Mouse (Mus musculus): ENCODE measurements around the gene Prss16. TPM values are rescaled to one million over a fixed set of nuclear protein-coding genes. Genes with fewer than 3 reads are reported as not detected.
"Not testable (repeated sequence)": the region's sequence is repeated elsewhere in the genome, so short reads cannot be mapped to it uniquely, and the experiment has no call there.

Prss16 gene
- polyA plus RNA-seq, 1 experiment from 2014 or later, result 1.4 TPM

GRCm38 (mm10) chr13:22036986-22037385 lies 27.4 kb upstream of the Prss16 start:
- Histone ChIP-seq H3K9me3 (ENCODE audit: control insufficient read depth, low read length) (no peaks in the 10 kb centered on the region), H3K4me3 (ENCODE audit: low read length) (peak overlapping the region; percentile 47), H3K9ac (ENCODE audit: low read depth, low read length) (peak overlapping the region; percentile 67), H3K27ac (ENCODE audit: low read length) (peak overlapping the region; percentile 82), H3K27me3 (replicated peaks; ENCODE audit: control insufficient read depth, insufficient read depth, low read length) (no peaks in the 10 kb centered on the region), H3K4me2 (ENCODE audit: low read depth, low read length) (peak overlapping the region; percentile 70), H3K36me3 (ENCODE audit: control insufficient read depth, insufficient read depth, low read length) (no peaks in the 10 kb centered on the region), H3K4me1 (ENCODE audit: control insufficient read depth, insufficient read depth, low read length) (peaks cover 13% of the 10 kb centered on the region)
- ATAC-seq, result no peak
- WGBS, result 62% methylated on average over 3 of the region's 3 CpGs

DNA sequence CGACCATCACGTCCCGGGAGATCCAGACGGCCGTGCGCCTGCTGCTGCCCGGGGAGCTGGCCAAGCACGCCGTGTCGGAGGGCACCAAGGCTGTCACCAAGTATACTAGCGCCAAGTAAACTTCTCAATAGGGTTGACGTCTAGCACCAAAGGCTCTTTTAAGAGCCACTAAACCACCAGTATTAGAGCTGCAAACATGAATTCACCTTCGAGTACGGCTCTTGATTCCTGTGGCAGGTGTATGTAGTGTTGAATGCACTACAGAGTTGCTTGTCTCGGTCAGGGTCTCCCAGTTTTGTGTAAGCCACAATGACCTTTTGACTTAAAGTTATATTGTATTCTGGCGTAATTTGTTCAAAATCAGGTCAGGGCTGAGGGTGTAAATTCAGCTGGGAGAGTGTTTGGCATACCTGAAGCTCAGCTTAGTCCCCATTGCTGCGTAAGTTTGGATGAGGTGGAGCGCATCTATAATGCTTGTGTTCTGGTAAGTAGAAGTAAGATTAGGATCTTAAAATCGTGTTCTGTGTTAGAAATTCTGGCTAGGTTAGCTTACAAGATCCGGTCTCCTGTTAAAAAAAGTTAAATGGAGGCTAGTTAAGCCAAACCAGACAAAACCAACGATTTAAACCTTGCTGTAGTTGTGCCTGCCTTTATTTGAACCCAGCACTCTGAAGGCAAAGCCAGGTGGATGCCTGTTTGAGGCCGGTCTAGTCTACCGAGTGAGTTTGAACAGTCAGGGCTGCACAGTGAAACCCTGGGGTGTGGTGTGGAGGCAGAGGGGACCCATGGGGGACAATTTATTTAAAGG lies 26.8 kb upstream of the Prss16 start:
- Histone ChIP-seq H3K9ac (ENCODE audit: low read depth, low read length) (peak overlapping the region; percentile 67), H3K36me3 (ENCODE audit: control insufficient read depth, insufficient read depth, low read length) (no peaks in the 10 kb centered on the region), H3K4me3 (ENCODE audit: low read length) (peak overlapping the region; percentile 47), H3K27ac (ENCODE audit: low read length) (peak overlapping the region; percentile 82), H3K27me3 (replicated peaks; ENCODE audit: control insufficient read depth, insufficient read depth, low read length) (no peaks in the 10 kb centered on the region), H3K9me3 (ENCODE audit: control insufficient read depth, low read length) (no peaks in the 10 kb centered on the region), H3K4me1 (ENCODE audit: control insufficient read depth, insufficient read depth, low read length) (peaks cover 12% of the 10 kb centered on the region; the same call in 1 of the 2 replicates), H3K4me2 (ENCODE audit: low read depth, low read length) (peak overlapping the region; percentile 70)
- peak; percentile 17; the same call in 1 of the 2 replicates for ATAC-seq
- WGBS, result 3% methylated on average over 20 of the region's 23 CpGs

DNA sequence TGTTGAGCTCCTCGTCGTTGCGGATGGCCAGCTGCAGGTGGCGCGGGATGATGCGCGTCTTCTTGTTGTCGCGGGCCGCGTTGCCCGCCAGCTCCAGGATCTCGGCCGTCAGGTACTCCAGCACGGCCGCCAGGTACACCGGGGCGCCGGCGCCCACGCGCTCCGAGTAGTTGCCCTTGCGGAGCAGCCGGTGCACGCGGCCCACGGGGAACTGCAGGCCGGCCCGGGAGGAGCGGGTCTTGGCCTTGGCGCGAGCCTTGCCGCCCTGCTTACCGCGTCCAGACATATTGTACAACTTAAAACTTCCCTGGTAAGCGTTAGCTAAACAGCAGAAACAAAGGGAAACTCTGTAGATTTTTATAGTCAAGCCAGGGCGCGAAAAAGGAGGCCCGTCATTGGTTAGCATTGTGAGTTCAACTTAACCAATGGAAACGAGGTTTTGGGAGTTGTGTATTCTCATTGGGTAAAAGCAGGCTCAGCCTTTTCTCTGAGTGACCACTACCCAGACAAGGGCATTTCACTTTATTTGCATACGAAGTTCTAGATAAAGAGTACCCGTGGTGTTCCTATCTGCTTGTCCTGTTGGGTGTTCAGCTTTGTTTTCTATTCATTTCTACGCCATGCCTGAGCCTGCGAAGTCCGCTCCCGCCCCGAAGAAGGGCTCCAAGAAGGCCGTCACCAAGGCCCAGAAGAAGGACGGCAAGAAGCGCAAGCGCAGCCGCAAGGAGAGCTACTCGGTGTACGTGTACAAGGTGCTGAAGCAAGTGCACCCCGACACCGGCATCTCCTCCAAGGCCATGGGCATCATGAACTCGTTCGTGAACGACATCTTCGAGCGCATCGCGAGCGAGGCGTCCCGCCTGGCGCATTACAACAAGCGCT lies 26.0 kb upstream of the Prss16 start, which contains the start of the genes Hist1h2ah and Hist1h2bk:
Gene Hist1h2ah, minus strand, starts transcription at position 302 of the 882 bp plus-strand sequence.
Gene Hist1h2bk, plus strand, starts transcription at position 604 of the 882 bp plus-strand sequence.
- H3K4me2 ChIP-seq (ENCODE audit: low read depth, low read length), result peak within 1 kb of the TSS; percentile 70
- H3K4me3 ChIP-seq (ENCODE audit: low read length), result peak within 1 kb of the TSS; percentile 50
- under 1% methylated on average over 22 of the region's 69 CpGs for WGBS
- ATAC-seq, result peak; percentile 96
- not testable (repeated sequence) for H3K36me3 ChIP-seq (ENCODE audit: control insufficient read depth, insufficient read depth, low read length); H3K9me3 ChIP-seq (ENCODE audit: control insufficient read depth, low read length); H3K27me3 ChIP-seq (replicated peaks; ENCODE audit: control insufficient read depth, insufficient read depth, low read length)
- peak within 1 kb of the TSS; percentile 93 for H3K27ac ChIP-seq (ENCODE audit: low read length)
- peak within 1 kb of the TSS; percentile 67 for H3K9ac ChIP-seq (ENCODE audit: low read depth, low read length)
- peaks cover 12% of the 10 kb centered on the region; the same call in 1 of the 2 replicates for H3K4me1 ChIP-seq (ENCODE audit: control insufficient read depth, insufficient read depth, low read length)

DNA sequence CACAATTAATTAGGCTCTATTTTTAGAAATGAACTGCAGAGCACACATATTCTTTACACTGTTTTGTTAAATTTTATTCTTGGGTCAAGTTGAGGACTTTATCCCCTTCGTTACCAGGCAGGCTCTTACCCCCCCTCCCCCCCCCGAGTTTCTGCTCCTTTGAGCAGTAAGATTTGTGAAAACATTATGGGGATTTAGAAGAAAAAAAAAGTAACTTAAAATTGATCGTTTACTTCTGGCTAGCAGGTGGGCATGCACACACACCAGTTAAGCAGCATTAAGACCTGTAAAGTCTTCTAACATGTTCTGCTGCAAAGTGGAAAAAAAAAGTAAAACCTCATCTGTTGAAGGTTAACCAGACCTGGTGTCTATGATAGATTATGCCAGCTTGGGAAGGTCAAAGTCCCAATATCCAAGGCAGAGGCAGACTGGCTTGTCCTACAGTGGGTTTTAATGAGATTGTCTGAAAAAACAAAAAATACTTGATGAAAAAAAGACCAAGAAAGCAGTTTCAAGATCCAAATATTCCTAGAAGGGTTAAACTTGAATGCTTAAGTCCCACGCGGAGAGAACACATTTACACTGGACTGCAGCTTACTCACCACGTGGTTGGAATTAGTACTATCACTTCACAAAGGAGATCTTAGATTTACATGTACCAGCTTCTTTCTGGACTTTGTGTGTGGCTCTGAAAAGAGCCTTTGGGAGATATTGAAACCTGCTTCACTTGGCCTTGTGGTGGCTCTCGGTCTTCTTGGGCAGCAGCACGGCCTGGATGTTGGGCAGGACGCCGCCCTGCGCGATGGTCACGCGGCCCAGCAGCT lies 25.1 kb upstream of the Prss16 start:
- Histone ChIP-seq H3K36me3 (ENCODE audit: control insufficient read depth, insufficient read depth, low read length) (no peaks in the 10 kb centered on the region), H3K4me3 (ENCODE audit: low read length) (peak overlapping the region; percentile 48), H3K4me1 (ENCODE audit: control insufficient read depth, insufficient read depth, low read length) (peaks cover 4% of the 10 kb centered on the region; the same call in 1 of the 2 replicates), H3K27me3 (replicated peaks; ENCODE audit: control insufficient read depth, insufficient read depth, low read length) (no peaks in the 10 kb centered on the region), H3K9me3 (ENCODE audit: control insufficient read depth, low read length) (no peaks in the 10 kb centered on the region), H3K4me2 (ENCODE audit: low read depth, low read length) (peak overlapping the region; percentile 61), H3K9ac (ENCODE audit: low read depth, low read length) (peak overlapping the region; percentile 66), H3K27ac (ENCODE audit: low read length) (peak overlapping the region; percentile 93)
- WGBS, result 3% methylated on average over 10 of the region's 14 CpGs
- peak; percentile 39 for ATAC-seq

DNA sequence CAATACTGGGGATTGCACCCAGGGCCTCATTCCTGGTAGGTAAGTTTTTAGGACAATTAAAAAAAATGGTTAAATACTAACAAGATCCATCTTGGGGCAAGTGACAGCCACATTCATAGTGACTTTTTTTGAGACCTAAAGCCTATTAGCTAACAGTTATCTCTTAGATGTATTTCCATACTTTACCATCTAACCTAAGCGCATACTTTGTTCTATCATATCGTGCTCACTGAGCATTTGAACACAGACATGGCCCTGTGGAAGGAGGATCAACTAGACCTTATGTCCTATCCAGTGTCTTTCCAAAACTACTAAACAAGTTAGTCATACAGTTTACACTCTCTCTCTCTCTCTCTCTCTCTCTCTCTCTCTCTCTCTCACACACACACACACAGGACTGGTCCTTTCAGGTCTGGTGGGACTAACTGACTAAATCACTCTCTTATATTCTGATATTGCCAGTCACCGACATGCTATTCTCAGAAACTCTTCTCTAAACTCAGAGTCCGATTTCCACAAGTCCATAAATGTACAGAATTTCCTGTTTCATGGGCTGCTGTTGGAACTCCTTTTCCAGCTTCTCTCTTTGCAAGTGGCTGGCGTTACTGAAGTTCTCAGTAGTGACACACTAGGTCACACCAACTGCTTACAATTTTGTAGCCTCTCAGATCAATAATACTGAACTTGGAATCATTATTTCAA lies 24.4 kb upstream of the Prss16 start:
- peaks cover 4% of the 10 kb centered on the region; the same call in 1 of the 2 replicates for H3K4me1 ChIP-seq (ENCODE audit: control insufficient read depth, insufficient read depth, low read length)
- no peaks in the 10 kb centered on the region for H3K36me3 ChIP-seq (ENCODE audit: control insufficient read depth, insufficient read depth, low read length)
- peak overlapping the region; percentile 61 for H3K4me2 ChIP-seq (ENCODE audit: low read depth, low read length)
- H3K4me3 ChIP-seq (ENCODE audit: low read length), result peak overlapping the region; percentile 41
- peak overlapping the region; percentile 54 for H3K9ac ChIP-seq (ENCODE audit: low read depth, low read length)
- ATAC-seq, result no peak
- peak overlapping the region; percentile 78 for H3K27ac ChIP-seq (ENCODE audit: low read length)
- no peaks in the 10 kb centered on the region for H3K9me3 ChIP-seq (ENCODE audit: control insufficient read depth, low read length)
- H3K27me3 ChIP-seq (replicated peaks; ENCODE audit: control insufficient read depth, insufficient read depth, low read length), result no peaks in the 10 kb centered on the region
- WGBS, result 34% methylated on average over 5 of the region's 5 CpGs

DNA sequence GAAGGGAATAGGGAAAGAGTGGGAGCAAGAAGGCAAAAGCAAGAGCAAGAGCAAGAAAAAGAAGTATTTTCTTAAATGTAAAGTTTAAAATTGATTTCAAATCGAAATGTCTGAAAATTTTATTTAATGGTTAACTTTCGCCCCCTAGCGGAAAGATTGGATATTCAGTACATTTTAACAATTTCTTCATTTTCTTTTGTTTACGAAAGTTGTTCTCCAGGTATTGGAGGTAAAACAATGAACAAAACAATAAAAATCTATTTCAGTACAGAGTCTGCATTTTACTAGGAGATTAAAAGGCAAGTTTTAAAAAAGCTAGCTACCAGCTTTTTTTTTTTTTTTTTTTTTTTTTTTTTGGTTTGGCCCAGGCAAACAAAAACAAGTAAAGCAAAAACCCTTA lies 21.0 kb upstream of the Prss16 start:
- no peak overlapping the region for H3K9ac ChIP-seq (ENCODE audit: low read depth, low read length)
- H3K4me2 ChIP-seq (ENCODE audit: low read depth, low read length), result no peak overlapping the region
- no peaks in the 10 kb centered on the region for H3K9me3 ChIP-seq (ENCODE audit: control insufficient read depth, low read length)
- no peak overlapping the region for H3K4me3 ChIP-seq (ENCODE audit: low read length)
- no peaks in the 10 kb centered on the region for H3K27me3 ChIP-seq (replicated peaks; ENCODE audit: control insufficient read depth, insufficient read depth, low read length)
- peaks cover 3% of the 10 kb centered on the region for H3K4me1 ChIP-seq (ENCODE audit: control insufficient read depth, insufficient read depth, low read length)
- H3K27ac ChIP-seq (ENCODE audit: low read length), result no peak overlapping the region
- WGBS, result 10% methylated on average over 4 of the region's 4 CpGs
- no peaks in the 10 kb centered on the region for H3K36me3 ChIP-seq (ENCODE audit: control insufficient read depth, insufficient read depth, low read length)
- ATAC-seq, result no peak

DNA sequence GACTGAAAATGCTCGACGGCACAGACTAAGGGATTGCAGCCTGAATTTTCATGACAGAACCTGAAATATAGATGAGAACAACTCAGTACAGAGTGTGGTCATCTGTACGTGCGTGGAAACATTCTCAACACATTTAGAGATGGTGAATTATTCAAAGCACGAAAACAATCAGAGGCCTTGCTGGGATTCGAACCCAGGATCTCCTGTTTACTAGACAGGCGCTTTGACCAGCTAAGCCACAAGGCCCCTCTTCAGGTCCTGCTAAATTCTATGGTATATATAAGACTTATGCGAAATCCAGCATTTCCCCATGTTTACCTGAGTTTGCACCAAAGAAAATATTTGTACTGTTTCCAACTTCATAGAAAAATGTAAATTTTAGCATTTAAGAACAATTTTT lies 20.4 kb upstream of the Prss16 start:
- no peak overlapping the region for H3K4me2 ChIP-seq (ENCODE audit: low read depth, low read length)

DNA sequence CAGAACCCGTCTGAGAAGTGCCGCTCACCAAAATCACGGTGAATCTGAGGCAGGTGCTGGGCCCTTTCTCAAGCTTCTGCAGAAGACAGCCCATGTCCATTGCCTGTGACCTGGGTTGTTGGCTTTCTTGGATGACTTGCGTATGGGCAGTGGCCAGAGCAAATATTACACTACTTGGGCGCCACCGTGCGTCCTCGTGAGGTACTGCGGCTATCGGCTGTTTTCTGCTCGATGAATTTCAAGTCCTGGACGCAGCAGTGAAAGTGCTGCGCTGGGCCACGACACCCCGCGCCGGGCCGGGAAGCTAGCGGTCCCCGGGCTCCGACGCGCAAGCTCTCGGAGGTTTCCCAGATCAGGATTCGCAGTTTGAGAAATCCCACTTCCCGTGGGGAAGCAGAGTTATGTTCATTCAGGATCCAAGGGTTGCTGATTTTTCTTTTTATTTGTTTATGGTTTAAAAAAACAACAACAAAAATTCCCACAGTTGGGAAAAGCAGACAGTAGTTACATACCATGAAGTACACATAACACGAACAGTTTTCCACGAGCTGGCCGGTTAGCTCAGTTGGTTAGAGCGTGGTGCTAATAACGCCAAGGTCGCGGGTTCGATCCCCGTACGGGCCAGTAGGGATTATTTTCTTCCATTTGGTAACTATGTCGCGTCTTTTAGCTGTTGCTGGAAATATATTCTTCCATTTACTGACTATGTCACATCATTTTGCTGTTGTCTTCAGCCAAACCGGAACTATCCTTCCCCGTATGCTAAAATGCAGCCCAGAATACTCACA lies 19.3 kb upstream of the Prss16 start:
- peaks cover 3% of the 10 kb centered on the region for H3K4me1 ChIP-seq (ENCODE audit: control insufficient read depth, insufficient read depth, low read length)
- H3K4me3 ChIP-seq (ENCODE audit: low read length), result peak overlapping the region; percentile 62
- H3K27me3 ChIP-seq (replicated peaks; ENCODE audit: control insufficient read depth, insufficient read depth, low read length), result no peaks in the 10 kb centered on the region
- no peaks in the 10 kb centered on the region for H3K36me3 ChIP-seq (ENCODE audit: control insufficient read depth, insufficient read depth, low read length)
- peak overlapping the region; percentile 87 for H3K27ac ChIP-seq (ENCODE audit: low read length)
- 1% methylated on average over 40 of the region's 40 CpGs for WGBS
- peak overlapping the region; percentile 78 for H3K9ac ChIP-seq (ENCODE audit: low read depth, low read length)
- peak; percentile 81 for ATAC-seq
- H3K9me3 ChIP-seq (ENCODE audit: control insufficient read depth, low read length), result no peaks in the 10 kb centered on the region
- peak overlapping the region; percentile 70 for H3K4me2 ChIP-seq (ENCODE audit: low read depth, low read length)

More for the DNA sequence above, 20.4 kb upstream of the Prss16 start:
- Histone ChIP-seq H3K36me3 (ENCODE audit: control insufficient read depth, insufficient read depth, low read length) (no peaks in the 10 kb centered on the region), H3K27me3 (replicated peaks; ENCODE audit: control insufficient read depth, insufficient read depth, low read length) (no peaks in the 10 kb centered on the region), H3K27ac (ENCODE audit: low read length) (no peak overlapping the region), H3K9ac (ENCODE audit: low read depth, low read length) (no peak overlapping the region), H3K9me3 (ENCODE audit: control insufficient read depth, low read length) (no peaks in the 10 kb centered on the region), H3K4me1 (ENCODE audit: control insufficient read depth, insufficient read depth, low read length) (peaks cover 3% of the 10 kb centered on the region), H3K4me3 (ENCODE audit: low read length) (no peak overlapping the region)
- no peak for ATAC-seq
- WGBS, result 43% methylated on average over 8 of the region's 8 CpGs
